Mouse (Mus musculus) erythroblast, embryonic 14.5 days (primary cell): ENCODE results near the gene Cdk15. TPM values are rescaled to one million over a fixed set of nuclear protein-coding genes. Genes with fewer than 3 reads are reported as not detected.

Source experiments
- H3K27me3 ChIP-seq: 2 replicates; pipeline ENCODE4 v1.6.1; 2012; ENCODE audit warnings: inconsistent platforms; ENCODE audit not compliant: control insufficient read depth
- H3K36me3 ChIP-seq: 2 replicates; pipeline ENCODE4 v1.6.1; 2012; ENCODE audit warnings: mild to moderate bottlenecking, inconsistent platforms; ENCODE audit not compliant: control insufficient read depth
- H3K4me1 ChIP-seq: 2 replicates; pipeline ENCODE4 v1.6.1; 2012; ENCODE audit warnings: inconsistent platforms; ENCODE audit not compliant: control insufficient read depth
- H3K4me3 ChIP-seq: replicated peaks from 2 replicates; pipeline ENCODE3; 2012; ENCODE audit warnings: moderate library complexity, mild to moderate bottlenecking, inconsistent platforms
- H3K9me3 ChIP-seq: 2 replicates; pipeline ENCODE4 v1.6.1; 2012; ENCODE audit warnings: low read length, inconsistent platforms, mixed read lengths; ENCODE audit not compliant: control insufficient read depth
- GATA1 ChIP-seq: IDR thresholded peaks from 2 replicates; pipeline ENCODE4 v1.6.1; 2012; ENCODE audit warnings: low read length, inconsistent platforms, mixed read lengths
- TAL1 ChIP-seq: IDR thresholded peaks from 3 replicates; pipeline ENCODE4 v1.6.1; 2012; ENCODE audit warnings: low read length, inconsistent platforms, mixed read lengths
- polyA plus RNA-seq: library from polyadenylated mRNA; stranded (reverse); fragments of >175 nt; gene quantifications from 2 replicates; pipeline ENCODE4 v1.2.3, GENCODE M21; 2012

The Cdk15 gene
- polyA plus RNA-seq: not detected in 2 replicates

GRCm38 (mm10) chr1:59256751-59257231, at the start of gene Cdk15:
TSS of gene Cdk15 (plus strand) at chr1:59256906.
- H3K4me1 ChIP-seq: no peaks in the 10 kb centered on the region
- H3K36me3 ChIP-seq: no peaks in the 10 kb centered on the region
- no peaks in the 10 kb centered on the region for H3K9me3 ChIP-seq
- no peak within 1 kb of the TSS for H3K4me3 ChIP-seq
- peaks cover 26% of the 10 kb centered on the region for H3K27me3 ChIP-seq
- TF ChIP-seq TAL1 (no peak), GATA1 (no peak)

- Histone ChIP-seq H3K4me1 (no peaks in the 10 kb centered on the region), H3K36me3 (peaks cover 41% of the 10 kb centered on the region), H3K4me3 (no peak overlapping the region), H3K27me3 (no peaks in the 10 kb centered on the region), H3K9me3 (no peaks in the 10 kb centered on the region)
- TF ChIP-seq GATA1 (no peak), TAL1 (no peak)
Measured at GRCm38 (mm10) chr1:59208331-59208730, 48.4 kb upstream of the Cdk15 start.

DNA sequence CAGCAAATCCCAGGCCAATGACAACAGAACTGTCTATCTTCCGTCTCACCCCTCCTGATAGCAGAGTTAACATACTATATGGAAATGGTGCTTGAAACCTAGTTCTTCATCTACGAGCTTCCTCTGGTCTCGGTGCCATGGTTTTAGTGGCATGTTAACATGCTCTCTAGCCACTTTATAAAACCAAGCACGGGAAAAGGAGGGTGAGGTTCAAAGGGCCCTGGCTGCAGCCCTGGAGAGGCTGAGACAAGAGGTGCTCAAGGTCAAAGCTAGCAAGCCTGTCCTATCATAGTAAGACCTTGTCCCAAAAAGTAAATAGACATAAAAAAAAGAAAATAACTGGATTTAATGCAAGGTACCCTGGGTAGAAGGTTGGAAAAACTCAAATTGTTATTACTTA, 45.1 kb upstream of the Cdk15 start:
- peaks cover 51% of the 10 kb centered on the region for H3K36me3 ChIP-seq
- H3K9me3 ChIP-seq: no peaks in the 10 kb centered on the region
- no peak for TF ChIP-seq GATA1
- TF ChIP-seq TAL1: no peak
- H3K4me1 ChIP-seq: no peaks in the 10 kb centered on the region
- no peaks in the 10 kb centered on the region for H3K27me3 ChIP-seq
- no peak overlapping the region for H3K4me3 ChIP-seq

DNA sequence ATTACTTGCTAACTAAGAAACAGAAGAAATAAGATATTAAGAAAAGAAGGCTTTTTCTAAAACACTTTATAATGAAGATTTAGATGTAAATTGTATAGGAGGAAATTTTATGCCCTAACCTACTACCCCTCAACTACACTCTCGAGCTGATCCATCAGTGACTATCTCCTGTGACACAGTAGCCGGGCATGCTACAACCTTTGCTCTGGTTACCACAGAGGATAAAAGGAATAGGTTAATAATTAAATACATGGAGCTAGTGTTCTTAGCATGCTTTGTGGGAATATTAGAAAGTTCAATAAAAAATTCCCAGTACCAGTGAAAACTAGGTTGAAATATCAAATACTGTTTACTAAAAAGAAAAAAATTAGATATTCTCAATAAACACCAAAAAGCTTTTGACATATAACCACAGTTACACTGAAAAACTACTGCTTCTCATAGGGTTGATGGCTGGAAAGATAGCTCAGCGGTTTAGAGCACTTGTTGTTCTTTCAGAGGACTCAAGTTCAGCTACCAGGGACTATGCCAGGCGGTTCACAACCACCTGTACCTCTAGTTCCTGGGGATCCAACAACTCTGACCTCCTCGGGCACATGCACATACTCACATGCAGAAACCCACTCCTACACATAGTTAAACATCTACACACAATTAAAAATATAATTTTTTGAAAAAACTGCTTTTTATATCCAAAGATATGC, 44.5 kb upstream of the Cdk15 start:
- Histone ChIP-seq H3K9me3 (no peaks in the 10 kb centered on the region), H3K4me1 (no peaks in the 10 kb centered on the region), H3K4me3 (no peak overlapping the region), H3K27me3 (no peaks in the 10 kb centered on the region), H3K36me3 (peaks cover 50% of the 10 kb centered on the region)
- no peak for TF ChIP-seq TAL1
- no peak for TF ChIP-seq GATA1

DNA sequence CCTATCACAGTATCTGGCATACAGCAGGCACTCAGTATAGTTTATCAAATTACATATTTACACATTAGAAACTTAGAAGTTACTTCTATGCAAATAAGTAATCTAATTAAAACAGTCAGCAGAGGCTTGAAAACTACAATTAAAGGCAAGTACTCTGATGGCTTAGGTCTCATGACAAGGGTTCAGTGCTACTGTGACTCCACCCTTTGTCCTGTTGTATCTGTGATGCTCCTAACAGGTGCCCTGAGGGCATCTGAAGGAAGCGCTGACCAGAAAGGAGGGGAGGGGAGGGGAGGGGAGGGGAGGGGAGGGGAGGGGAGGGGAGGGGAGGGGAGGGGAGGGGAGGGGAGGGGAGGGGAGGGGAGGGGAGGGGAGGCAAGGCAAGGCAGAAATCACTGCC, 43.8 kb upstream of the Cdk15 start:
- Histone ChIP-seq H3K9me3 (no peaks in the 10 kb centered on the region), H3K27me3 (no peaks in the 10 kb centered on the region), H3K4me3 (no peak overlapping the region), H3K36me3 (peaks cover 51% of the 10 kb centered on the region), H3K4me1 (no peaks in the 10 kb centered on the region)
- no peak for TF ChIP-seq TAL1
- no peak for TF ChIP-seq GATA1

GRCm38 (mm10) chr1:59215446-59215845, 41.3 kb upstream of the Cdk15 start:
- Histone ChIP-seq H3K4me1 (no peaks in the 10 kb centered on the region), H3K9me3 (no peaks in the 10 kb centered on the region), H3K27me3 (no peaks in the 10 kb centered on the region), H3K4me3 (no peak overlapping the region), H3K36me3 (peaks cover 41% of the 10 kb centered on the region)
- TF ChIP-seq GATA1 (no peak), TAL1 (0 out of 3 replicates have a peak, but pooled peaks have one; percentile 7)

DNA sequence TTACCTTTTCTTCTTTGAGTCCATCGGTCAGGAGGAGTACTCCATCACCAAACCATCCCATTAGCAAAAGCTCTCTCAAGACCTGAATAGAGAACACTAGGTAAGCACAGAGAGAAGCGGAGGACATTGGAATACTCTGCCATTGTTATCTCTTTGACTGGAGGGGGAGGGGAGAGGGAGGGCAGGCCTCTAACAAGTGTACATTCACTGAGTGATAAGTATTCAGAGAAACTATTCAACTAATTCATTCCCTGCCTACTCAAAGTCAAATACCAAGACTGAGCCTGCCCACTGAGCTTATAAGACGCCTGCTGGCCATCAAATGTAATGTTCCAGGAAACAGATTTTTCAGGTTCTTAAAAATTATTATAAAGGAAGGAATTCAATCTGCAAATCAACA, 36.3 kb upstream of the Cdk15 start:
- TF ChIP-seq TAL1: no peak
- no peak for TF ChIP-seq GATA1
- Histone ChIP-seq H3K4me1 (0 out of 2 replicates have a peak, but pooled peaks cover 2% of the 10 kb centered on the region), H3K27me3 (no peaks in the 10 kb centered on the region), H3K36me3 (peaks cover 27% of the 10 kb centered on the region), H3K9me3 (no peaks in the 10 kb centered on the region), H3K4me3 (no peak overlapping the region)

- Histone ChIP-seq H3K9me3 (no peaks in the 10 kb centered on the region), H3K4me3 (no peak overlapping the region), H3K36me3 (peaks cover 17% of the 10 kb centered on the region), H3K4me1 (0 out of 2 replicates have a peak, but pooled peaks cover 2% of the 10 kb centered on the region), H3K27me3 (no peaks in the 10 kb centered on the region)
- TF ChIP-seq TAL1 (no peak), GATA1 (no peak)
Measured at GRCm38 (mm10) chr1:59221591-59221990, 35.1 kb upstream of the Cdk15 start.

- TF ChIP-seq GATA1 (no peak), TAL1 (no peak)
- Histone ChIP-seq H3K27me3 (no peaks in the 10 kb centered on the region), H3K4me1 (0 out of 2 replicates have a peak, but pooled peaks cover 2% of the 10 kb centered on the region), H3K4me3 (no peak overlapping the region), H3K36me3 (peaks cover 14% of the 10 kb centered on the region), H3K9me3 (no peaks in the 10 kb centered on the region)
Measured at GRCm38 (mm10) chr1:59222101-59222825, 34.4 kb upstream of the Cdk15 start.
